Mouse (Mus musculus) myocyte (in vitro differentiated cells): Measurements from ENCODE around the gene Txk.

ENCODE experiments used
- MAX ChIP-seq: IDR thresholded peaks from one replicate; pipeline ENCODE4 v1.6.1; 2011; ENCODE audit warnings: low read depth, mild to moderate bottlenecking, control low read depth
- POLR2A ChIP-seq: IDR thresholded peaks from one replicate; pipeline ENCODE4 v1.6.1; 2011; ENCODE audit warnings: low read depth, mild to moderate bottlenecking, control low read depth, moderate library complexity; ENCODE audit not compliant: insufficient read length
- TCF12 ChIP-seq: IDR thresholded peaks from one replicate; pipeline ENCODE4 v1.6.1; 2011; ENCODE audit warnings: mild to moderate bottlenecking, control low read depth; ENCODE audit not compliant: poor library complexity, insufficient read depth, severe bottlenecking

GRCm38 (mm10) chr5:72706722-72707121 is 45.9 kb downstream of the Txk start:
- TF ChIP-seq POLR2A (no peak), MAX (no peak), TCF12 (no peak)
